Mouse (Mus musculus) urinary bladder, postnatal 14 days (tissue): ENCODE data around the gene Crbn.

Experiments used
- DNase-seq: peaks from one replicate; pipeline ENCODE4 v3.0.0; 2021; ENCODE audit warnings: low spot score

Crbn gene

GRCm38 (mm10) chr6:106761486-106761885, 38.4 kb downstream of the Crbn start:
- no peak for DNase-seq

- DNase-seq = no peak
Observed at GRCm38 (mm10) chr6:106760473-106761218, 39.2 kb downstream of the Crbn start.

GRCm38 (mm10) chr6:106758299-106758698, 41.6 kb downstream of the Crbn start:
- no peak for DNase-seq

- DNase-seq = no peak
Observed at GRCm38 (mm10) chr6:106750291-106750690, 49.6 kb downstream of the Crbn start.

GRCm38 (mm10) chr6:106748887-106749388, 50.9 kb downstream of the Crbn start, which contains the start of gene Il5ra:
Il5ra (minus strand) TSS chr6:106749037.
- DNase-seq = no peak

- no peak for DNase-seq
Observed at GRCm38 (mm10) chr6:106747804-106748203, 52.1 kb downstream of the Crbn start.

GRCm38 (mm10) chr6:106747251-106747650, 52.6 kb downstream of the Crbn start:
- DNase-seq = no peak

GRCm38 (mm10) chr6:106745673-106746394, 54.0 kb downstream of the Crbn start:
- DNase-seq = no peak

GRCm38 (mm10) chr6:106743556-106744233, 56.2 kb downstream of the Crbn start:
- no peak for DNase-seq

GRCm38 (mm10) chr6:106740244-106740825, 59.5 kb downstream of the Crbn start:
- DNase-seq = no peak

- no peak for DNase-seq
Observed at GRCm38 (mm10) chr6:106738229-106738628, 61.6 kb downstream of the Crbn start.

GRCm38 (mm10) chr6:106732563-106732962, 67.3 kb downstream of the Crbn start:
- DNase-seq = no peak
